Mouse (Mus musculus) kidney, embryonic 14.5 days (tissue): ENCODE measurements around the gene Polr2c. TPM values are rescaled to one million over a fixed set of nuclear protein-coding genes. Genes with fewer than 3 reads are reported as not detected.

Source experiments
- ATAC-seq: fragments of 200-750 bp; cut with Nextera tagmentation; 2 replicates; pipeline ENCODE4 v1.8.0; 2017; ENCODE audit warnings: moderate number of reproducible peaks, mild to moderate bottlenecking, moderate TSS enrichment, moderate library complexity; ENCODE audit not compliant: low FRiP score, low TSS enrichment
- H3K27ac ChIP-seq: fragments of 300-500 bp; sonication (generic); 2 replicates; pipeline ENCODE4 v1.5.1; 2014; ENCODE audit warnings: low read depth, mild to moderate bottlenecking, low read length, moderate library complexity, mixed read lengths
- H3K27me3 ChIP-seq: fragments of 300-500 bp; sonication (generic); 2 replicates; pipeline ENCODE4 v1.6.1; 2014; ENCODE audit warnings: mild to moderate bottlenecking, low read length; ENCODE audit not compliant: control insufficient read depth, insufficient read depth
- H3K36me3 ChIP-seq: fragments of 300-500 bp; sonication (generic); 2 replicates; pipeline ENCODE4 v1.6.1; 2014; ENCODE audit warnings: low read length, mixed read lengths; ENCODE audit not compliant: control insufficient read depth, insufficient read depth
- H3K4me1 ChIP-seq: fragments of 300-500 bp; sonication (generic); 2 replicates; pipeline ENCODE4 v1.6.1; 2014; ENCODE audit warnings: low read length, mixed read lengths; ENCODE audit not compliant: control insufficient read depth, insufficient read depth
- H3K4me2 ChIP-seq: fragments of 300-500 bp; sonication (generic); replicated peaks from 2 replicates; pipeline ENCODE4 v1.6.1; 2014; ENCODE audit warnings: low read depth, mild to moderate bottlenecking, low read length
- H3K4me3 ChIP-seq: fragments of 300-500 bp; sonication (generic); 2 replicates; pipeline ENCODE4 v1.5.1; 2014; ENCODE audit warnings: mild to moderate bottlenecking, low read length
- H3K9ac ChIP-seq: fragments of 300-500 bp; sonication (generic); 2 replicates; pipeline ENCODE4 v1.6.1; 2014; ENCODE audit warnings: low read depth, mild to moderate bottlenecking, low read length, moderate library complexity
- H3K9me3 ChIP-seq: fragments of 300-500 bp; sonication (generic); 2 replicates; pipeline ENCODE4 v1.6.1; 2016; ENCODE audit warnings: low read length; ENCODE audit not compliant: control insufficient read depth
- WGBS: fragments of 180-500 bp; shearing (Covaris S2); extraction: QIAGEN DNeasy Blood & Tissue Kit; methylation state at CpG from one replicate; pipeline ENCODE4 v1.1.7; 2014; 5-methylcytosine and 5-hydroxymethylcytosine counted together
- polyA plus RNA-seq: library from polyadenylated mRNA; unstranded; fragments of >200 nt; fragmentation: Nextera tagmentation; extraction: Ambion mirVana; gene quantifications from 2 replicates; pipeline ENCODE4 v1.2.1, GENCODE M21; 2014

Gene Polr2c
- polyA plus RNA-seq, 1 experiment from 2014 or later, result 183 TPM

- Histone ChIP-seq H3K27me3 (no peaks in the 10 kb centered on the region), H3K9me3 (no peaks in the 10 kb centered on the region), H3K4me2 (no peak overlapping the region), H3K4me1 (peaks cover 25% of the 10 kb centered on the region), H3K4me3 (no peak overlapping the region), H3K9ac (no peak overlapping the region), H3K27ac (no peak overlapping the region), H3K36me3 (no peaks in the 10 kb centered on the region)
- no peak for ATAC-seq
Observed at GRCm38 (mm10) chr8:94919256-94919655, 62.0 kb downstream of the Polr2c start.

- H3K9me3 ChIP-seq, result no peaks in the 10 kb centered on the region
- no peak for ATAC-seq
- no peak overlapping the region for H3K9ac ChIP-seq
- no peak overlapping the region for H3K27ac ChIP-seq
- H3K4me3 ChIP-seq, result no peak overlapping the region
- H3K36me3 ChIP-seq, result no peaks in the 10 kb centered on the region
- no peak overlapping the region for H3K4me2 ChIP-seq
- no peaks in the 10 kb centered on the region for H3K27me3 ChIP-seq
- 63% methylated on average over 6 of the region's 6 CpGs for WGBS
- H3K4me1 ChIP-seq, result no peaks in the 10 kb centered on the region; the same call in 1 of the 2 replicates
Observed at GRCm38 (mm10) chr8:94922176-94922575, 64.9 kb downstream of the Polr2c start.

DNA sequence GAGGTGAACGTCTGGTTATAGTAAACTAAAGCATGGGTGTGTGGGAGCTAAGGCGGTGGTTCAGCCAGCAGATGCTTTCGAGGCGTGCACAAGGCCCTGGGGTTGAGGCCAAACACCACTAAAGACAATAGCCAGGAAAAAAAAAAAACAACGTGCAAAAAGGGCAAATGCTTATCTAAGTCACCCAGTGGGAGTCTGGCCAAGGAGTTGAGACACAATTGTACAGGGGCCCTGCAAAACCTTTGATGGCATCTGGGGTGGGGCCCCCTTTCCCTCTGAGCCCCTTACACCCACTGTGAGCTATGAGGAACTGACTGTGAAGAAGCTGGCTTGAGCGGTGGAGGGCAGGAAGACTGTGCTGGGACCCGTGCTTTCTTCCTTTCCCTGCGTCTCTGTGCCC, 65.4 kb downstream of the Polr2c start:
- Histone ChIP-seq H3K27ac (no peak overlapping the region), H3K36me3 (no peaks in the 10 kb centered on the region), H3K4me3 (no peak overlapping the region)

More for the DNA sequence above, 65.4 kb downstream of the Polr2c start:
- H3K9ac ChIP-seq, result no peak overlapping the region
- 39% methylated on average over 8 of the region's 8 CpGs for WGBS
- no peak for ATAC-seq
- no peaks in the 10 kb centered on the region for H3K27me3 ChIP-seq
- H3K4me2 ChIP-seq, result no peak overlapping the region
- no peaks in the 10 kb centered on the region; the same call in 1 of the 2 replicates for H3K4me1 ChIP-seq
- H3K9me3 ChIP-seq, result no peaks in the 10 kb centered on the region

Other genes with a start within 250 kb of the Polr2c start
- gene Arl2bp, start 190.8 kb upstream of the Polr2c start, polyA plus RNA-seq, result 58.7 and 59.7 TPM in 2 replicates
- 13.5 and 19.3 TPM in 2 replicates for gene Pllp, start 161.2 kb upstream of the Polr2c start, polyA plus RNA-seq
- gene Ccl22, start 111.9 kb upstream of the Polr2c start, polyA plus RNA-seq, result not detected in 2 replicates
- gene Cx3cl1, start 85.4 kb upstream of the Polr2c start, polyA plus RNA-seq, result 4.2 and 7.4 TPM in 2 replicates
- gene Ccl17, start 47.0 kb upstream of the Polr2c start, polyA plus RNA-seq, result not detected in 2 replicates
- gene Coq9, start 19.1 kb upstream of the Polr2c start, polyA plus RNA-seq, result 59.8 and 71.9 TPM in 2 replicates
- gene Ciapin1, start 19.1 kb upstream of the Polr2c start, polyA plus RNA-seq, result 101 and 102 TPM in 2 replicates
- 14.6 and 20.6 TPM in 2 replicates for gene Dok4, start 18.9 kb downstream of the Polr2c start, polyA plus RNA-seq
- gene Ccdc102a, start 60.6 kb downstream of the Polr2c start, polyA plus RNA-seq, result 24.2 and 29.4 TPM in 2 replicates
- gene Adgrg5, start 66.2 kb downstream of the Polr2c start, polyA plus RNA-seq, result not detected in 2 replicates
- 15.5 and 31.3 TPM in 2 replicates for gene Adgrg1, start 117.3 kb downstream of the Polr2c start, polyA plus RNA-seq
- gene Adgrg3, start 160.2 kb downstream of the Polr2c start, polyA plus RNA-seq, result 2.9 and 3.8 TPM in 2 replicates
- gene Drc7, start 197.7 kb downstream of the Polr2c start, polyA plus RNA-seq, result not detected in 2 replicates
- gene Katnb1, start 223.7 kb downstream of the Polr2c start, polyA plus RNA-seq, result 18.2 and 32.4 TPM in 2 replicates